Mouse (Mus musculus) cerebellum, adult 2 months (tissue): ENCODE measurements around the gene Arhgef25. TPM values are rescaled to one million over a fixed set of nuclear protein-coding genes. Genes with fewer than 3 reads are reported as not detected.

Experiments
- DNase-seq, 2 experiments: peaks; one replicate each; pipeline ENCODE4 v3.0.0; 2021
- H3K27ac ChIP-seq: fragments of 200-500 bp; 2 replicates; pipeline ENCODE4 v1.5.1; 2012; ENCODE audit warnings: low read length, control low read depth, inconsistent platforms; ENCODE audit not compliant: insufficient read depth
- H3K27me3 ChIP-seq: fragments of 200-500 bp; 2 replicates; pipeline ENCODE4 v1.6.1; 2012; ENCODE audit warnings: inconsistent platforms, mild to moderate bottlenecking, low read length, moderate library complexity; ENCODE audit not compliant: control insufficient read depth, insufficient read depth
- H3K4me1 ChIP-seq: fragments of 200-500 bp; 2 replicates; pipeline ENCODE4 v1.6.1; 2011; ENCODE audit warnings: low read length; ENCODE audit not compliant: control insufficient read depth, insufficient read depth
- H3K4me3 ChIP-seq: fragments of 200-500 bp; replicated peaks from 2 replicates; pipeline ENCODE3; 2011; ENCODE audit warnings: mild to moderate bottlenecking, low read depth, low read length, control low read depth; ENCODE audit not compliant: insufficient read depth
- CTCF ChIP-seq: fragments of 200-500 bp; IDR thresholded peaks from 2 replicates; pipeline ENCODE4 v1.5.1; 2011; ENCODE audit warnings: low read depth, mild to moderate bottlenecking, control low read depth, low read length, moderate library complexity, borderline replicate concordance; ENCODE audit not compliant: insufficient read depth
- POLR2A ChIP-seq: fragments of 200-500 bp; IDR thresholded peaks from 2 replicates; pipeline ENCODE4 v1.6.1; 2011; ENCODE audit warnings: low read length, control low read depth, borderline replicate concordance; ENCODE audit not compliant: insufficient read depth
- whole genome bisulfite sequencing: fragments of 180-500 bp; shearing (Covaris S2); methylation state at CpG from one replicate; pipeline ENCODE4 v1.1.7; 2018; 5-methylcytosine and 5-hydroxymethylcytosine counted together
- polyA plus RNA-seq: library from polyadenylated mRNA; depleted of rRNA; stranded (reverse); fragments of >200 nt; gene quantifications from 2 replicates; pipeline ENCODE4 v1.2.3, GENCODE M21; 2012

The Arhgef25 gene
- polyA plus RNA-seq, 1 experiment = 117 TPM

DNA sequence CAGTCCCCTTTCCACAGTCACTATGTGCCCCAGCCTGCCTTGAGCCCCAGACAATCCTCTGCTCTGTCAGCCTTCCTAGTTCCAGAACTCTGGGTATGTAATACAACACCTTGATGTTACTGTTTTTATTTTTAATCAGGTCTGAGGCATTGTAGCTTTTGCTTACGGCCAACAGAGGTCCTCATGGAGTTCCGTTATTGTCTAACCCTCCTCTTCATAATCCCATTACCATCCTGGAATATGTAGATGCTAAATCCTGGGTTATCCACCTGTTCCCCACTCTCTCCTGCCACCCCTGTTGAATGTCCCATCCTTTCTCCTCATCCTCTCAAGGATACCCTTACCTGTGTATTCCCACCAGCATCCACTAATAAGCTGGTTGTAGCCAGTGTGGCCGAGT, 13.7 kb downstream of the Arhgef25 start:
- DNase-seq = peak in 1 of 2 experiments; percentile 9
- TF ChIP-seq POLR2A = no peak
- TF ChIP-seq CTCF = no peak
- Histone ChIP-seq H3K4me3 (no peak overlapping the region), H3K27ac (no peak overlapping the region), H3K4me1 (no peaks in the 10 kb centered on the region), H3K27me3 (no peaks in the 10 kb centered on the region)
- WGBS = 55% methylated on average over 3 of the region's 3 CpGs

DNA sequence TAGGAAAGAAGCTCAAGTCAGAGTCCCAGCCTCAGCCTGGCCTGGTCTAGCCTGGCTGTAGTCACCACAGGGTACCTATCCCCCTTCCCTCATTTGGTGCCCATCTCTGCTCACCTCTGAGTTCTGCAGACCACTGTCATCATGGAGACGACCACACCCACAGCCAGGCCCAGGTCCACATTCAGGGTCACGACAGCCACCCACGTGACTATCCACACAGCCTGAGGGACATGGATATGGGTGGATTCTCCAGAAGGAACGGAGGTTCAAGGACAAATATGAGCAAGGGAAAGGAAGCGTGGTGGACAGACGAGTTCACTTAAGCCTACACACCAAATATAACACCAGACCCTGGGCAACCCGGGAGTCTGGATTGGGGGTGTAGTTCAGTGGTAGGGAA, 15.7 kb downstream of the Arhgef25 start:
- DNase-seq = no peak
- Histone ChIP-seq H3K4me3 (no peak overlapping the region), H3K27me3 (no peaks in the 10 kb centered on the region), H3K4me1 (0 out of 2 replicates have a peak, but pooled peaks cover 2% of the 10 kb centered on the region), H3K27ac (no peak overlapping the region)
- no peak for TF ChIP-seq POLR2A
- no peak for TF ChIP-seq CTCF
- WGBS = 88% methylated on average over 7 of the region's 7 CpGs

DNA sequence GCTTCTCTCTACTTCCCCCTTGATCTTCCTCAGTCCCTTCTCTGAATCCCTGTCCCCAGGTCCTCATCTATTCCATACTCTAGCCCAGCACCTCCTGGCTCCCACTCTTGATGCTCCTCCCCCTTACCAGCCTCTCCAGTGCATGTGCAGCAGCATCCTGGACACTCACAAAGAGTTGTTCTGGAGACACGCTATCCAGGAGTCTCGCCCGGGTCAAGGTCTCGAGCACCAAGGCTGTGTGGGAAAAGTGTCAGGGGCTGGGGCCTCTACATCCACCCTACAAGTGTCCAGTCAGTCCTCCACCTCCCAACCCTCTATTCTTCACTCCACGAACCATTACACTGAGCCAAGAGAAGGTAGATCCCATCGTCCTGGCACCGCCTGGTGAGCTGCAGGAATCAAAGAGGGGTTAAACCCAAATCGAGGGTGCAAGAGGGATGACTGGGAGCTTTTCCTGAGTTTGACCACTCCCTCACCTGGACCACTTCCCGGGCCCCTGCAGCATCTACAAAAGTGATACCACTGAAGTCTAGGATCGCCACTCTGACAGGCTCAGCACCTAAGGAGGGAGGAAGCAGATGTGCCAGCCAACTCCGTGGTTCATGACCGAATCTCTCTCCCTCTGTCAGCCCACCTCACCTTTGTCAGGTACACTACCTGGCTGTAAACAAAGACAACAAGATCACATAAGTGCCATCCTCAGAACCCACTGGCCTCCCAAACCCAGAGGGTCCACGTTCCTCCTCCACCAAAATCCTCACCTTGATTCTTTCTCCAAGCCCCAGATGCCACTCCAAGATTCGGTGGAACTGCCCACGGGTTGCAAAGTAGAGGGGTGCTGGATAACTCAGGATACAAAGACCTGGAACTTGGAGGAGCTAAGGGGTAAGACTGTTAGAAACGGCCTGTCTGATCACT, 16.5 kb downstream of the Arhgef25 start:
- TF ChIP-seq POLR2A = no peak
- DNase-seq = no peak
- no peak overlapping the region for H3K27ac ChIP-seq
- H3K27me3 ChIP-seq = no peaks in the 10 kb centered on the region
- 79% methylated on average over 16 of the region's 16 CpGs for WGBS
- H3K4me3 ChIP-seq = no peak overlapping the region
- H3K4me1 ChIP-seq = 0 out of 2 replicates have a peak, but pooled peaks cover 2% of the 10 kb centered on the region

DNA sequence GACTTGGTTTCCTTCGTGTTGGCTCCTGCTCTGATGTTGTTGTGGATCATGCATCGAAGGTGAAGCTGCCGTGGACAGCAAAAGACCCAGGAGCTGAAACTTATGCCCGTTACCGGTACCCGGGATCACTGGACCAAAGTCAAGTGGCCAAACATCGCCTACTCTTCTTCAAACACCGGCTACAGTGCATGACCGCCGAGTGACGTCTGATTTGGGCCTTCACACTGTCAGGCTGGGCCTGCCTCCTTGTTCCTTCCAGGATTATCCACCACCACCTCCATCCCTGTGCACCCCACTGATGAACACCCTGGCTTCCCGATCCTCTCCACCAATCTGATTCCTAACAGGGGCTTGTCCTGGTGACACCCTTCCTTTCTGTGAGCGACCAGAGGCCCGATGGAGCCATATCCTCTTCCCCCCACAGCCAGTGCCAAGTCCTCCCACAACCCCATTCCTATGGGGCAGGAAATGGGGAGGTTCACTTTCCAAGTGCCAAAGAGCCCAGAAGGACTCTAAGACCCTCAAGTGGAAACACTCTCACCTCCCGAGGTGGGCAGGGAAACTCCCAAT, 18.2 kb downstream of the Arhgef25 start:
- Histone ChIP-seq H3K4me1 (peaks cover 11% of the 10 kb centered on the region), H3K4me3 (no peak overlapping the region), H3K27ac (no peak overlapping the region), H3K27me3 (no peaks in the 10 kb centered on the region)
- no peak for TF ChIP-seq POLR2A
- no peak for TF ChIP-seq CTCF
- DNase-seq = no peak
- 86% methylated on average over 15 of the region's 15 CpGs for WGBS

DNA sequence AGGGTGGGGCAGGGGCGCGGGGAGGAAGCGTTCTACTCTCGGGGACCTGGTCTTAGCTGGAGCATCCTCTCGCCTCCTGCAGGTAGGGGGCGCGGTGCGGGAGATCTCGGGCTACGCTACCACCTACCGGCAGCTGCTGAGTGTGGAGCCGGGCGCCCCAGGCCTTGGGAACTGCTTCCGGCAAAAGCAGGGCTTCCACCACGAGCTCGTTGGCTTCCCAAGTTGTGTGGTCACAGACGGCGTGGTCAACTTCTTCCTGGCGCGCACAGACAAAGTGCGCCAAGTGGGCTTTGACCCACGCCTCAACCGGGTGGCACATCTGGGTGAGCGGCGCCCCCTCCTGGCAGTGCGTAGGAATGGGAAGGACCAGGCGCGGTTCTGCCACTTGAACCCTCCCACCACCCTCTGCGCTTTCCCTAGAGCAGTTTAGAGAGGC, 19.0 kb downstream of the Arhgef25 start:
- DNase-seq = peak; percentile 39 to 56
- Histone ChIP-seq H3K27me3 (no peaks in the 10 kb centered on the region), H3K27ac (no peak overlapping the region), H3K4me1 (peaks cover 12% of the 10 kb centered on the region), H3K4me3 (no peak overlapping the region)
- peak; percentile 57; the same call in 1 of the 2 replicates for TF ChIP-seq CTCF
- no peak for TF ChIP-seq POLR2A
- 25% methylated on average over 29 of the region's 29 CpGs for WGBS

DNA sequence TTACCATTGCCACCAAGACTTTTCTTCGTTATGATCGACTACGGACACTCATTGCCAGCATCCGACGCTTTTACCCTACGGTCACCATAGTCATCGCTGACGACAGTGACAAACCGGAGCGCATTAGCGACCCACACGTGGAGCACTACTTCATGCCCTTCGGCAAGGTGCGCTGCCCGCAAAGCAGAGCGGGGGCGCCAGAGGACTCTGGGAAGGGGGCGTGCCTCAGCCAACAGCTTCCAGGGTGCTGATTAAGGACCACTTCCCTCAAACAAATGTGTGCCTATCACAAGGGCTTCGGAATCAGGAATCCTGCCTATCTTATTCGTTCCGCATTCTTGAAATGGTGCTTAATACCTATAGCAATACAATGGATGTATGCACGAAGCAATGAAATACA, 19.9 kb downstream of the Arhgef25 start:
- Histone ChIP-seq H3K27me3 (no peaks in the 10 kb centered on the region), H3K4me1 (peaks cover 12% of the 10 kb centered on the region), H3K4me3 (no peak overlapping the region), H3K27ac (no peak overlapping the region)
- no peak for TF ChIP-seq CTCF
- no peak for TF ChIP-seq POLR2A
- WGBS = 53% methylated on average over 22 of the region's 22 CpGs
- no peak for DNase-seq

DNA sequence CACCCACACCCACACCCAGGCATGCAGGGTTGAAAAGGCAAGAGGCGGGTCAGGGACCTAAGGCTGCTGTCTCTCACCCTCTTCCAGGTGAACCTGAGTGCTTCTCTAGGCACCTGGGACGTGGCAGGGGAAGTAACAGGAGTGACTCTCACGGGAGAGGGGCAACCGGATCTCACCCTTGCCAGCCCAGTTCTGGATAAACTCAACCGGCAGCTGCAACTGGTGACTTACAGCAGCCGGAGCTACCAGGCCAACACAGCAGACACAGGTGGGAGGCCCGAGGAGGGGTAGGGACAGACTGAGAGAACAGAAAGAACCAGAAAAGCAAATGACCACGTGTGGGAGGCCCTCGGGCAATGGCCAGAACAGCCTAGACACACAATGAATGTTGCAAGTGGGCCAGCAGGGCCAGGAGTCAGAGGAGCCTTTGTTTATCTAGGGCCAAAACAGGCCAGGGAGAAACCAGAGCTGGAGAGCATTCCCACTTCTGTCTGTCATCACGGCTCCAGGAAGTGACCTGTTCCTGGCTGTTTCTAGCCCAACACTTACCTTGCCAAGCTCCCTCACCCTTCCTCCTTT, 22.2 kb downstream of the Arhgef25 start:
- DNase-seq = peak in 1 of 2 experiments; percentile 32
- no peak overlapping the region for H3K27ac ChIP-seq

More for the DNA sequence above, 22.2 kb downstream of the Arhgef25 start:
- TF ChIP-seq POLR2A = no peak
- TF ChIP-seq CTCF = no peak
- Histone ChIP-seq H3K27me3 (no peaks in the 10 kb centered on the region), H3K4me1 (peaks cover 12% of the 10 kb centered on the region), H3K4me3 (no peak overlapping the region)
- WGBS = 44% methylated on average over 10 of the region's 10 CpGs
